Mouse (Mus musculus) ovary, postnatal 36 days (tissue): Measurements from ENCODE around the gene Kpna4.

Experiments used
- DNase-seq: peaks from one replicate; pipeline ENCODE4 v3.0.0; 2022; ENCODE audit warnings: low spot score, mixed read lengths

Kpna4 gene

GRCm38 (mm10) chr3:69126509-69127345 is at the start of gene Kpna4:
Gene Kpna4, minus strand, starts transcription at chr3:69127113.
- DNase-seq = peak; percentile 94

- DNase-seq = no peak
Measured at GRCm38 (mm10) chr3:69175229-69175628, 48.3 kb upstream of the Kpna4 start.

GRCm38 (mm10) chr3:69171123-69171522 is 44.2 kb upstream of the Kpna4 start:
- no peak for DNase-seq

GRCm38 (mm10) chr3:69169796-69170195 is 42.9 kb upstream of the Kpna4 start:
- no peak for DNase-seq

GRCm38 (mm10) chr3:69168724-69169123 is 41.8 kb upstream of the Kpna4 start:
- DNase-seq = no peak

- DNase-seq = no peak
Measured at GRCm38 (mm10) chr3:69163057-69163456, 36.1 kb upstream of the Kpna4 start.

GRCm38 (mm10) chr3:69160429-69160828 is 33.5 kb upstream of the Kpna4 start:
- DNase-seq = no peak

GRCm38 (mm10) chr3:69159501-69159900 is 32.6 kb upstream of the Kpna4 start:
- DNase-seq = no peak

- DNase-seq = no peak
Measured at GRCm38 (mm10) chr3:69157886-69158285, 31.0 kb upstream of the Kpna4 start.

- no peak for DNase-seq
Measured at GRCm38 (mm10) chr3:69156484-69156883, 29.6 kb upstream of the Kpna4 start.

GRCm38 (mm10) chr3:69154691-69155090 is 27.8 kb upstream of the Kpna4 start:
- DNase-seq = no peak

GRCm38 (mm10) chr3:69150921-69151320 is 24.0 kb upstream of the Kpna4 start:
- no peak for DNase-seq

- DNase-seq = no peak
Measured at GRCm38 (mm10) chr3:69142372-69142994, 15.6 kb upstream of the Kpna4 start.

GRCm38 (mm10) chr3:69140851-69141250 is 13.9 kb upstream of the Kpna4 start:
- no peak for DNase-seq

GRCm38 (mm10) chr3:69136059-69136458 is 9.1 kb upstream of the Kpna4 start:
- no peak for DNase-seq

- DNase-seq = no peak
Measured at GRCm38 (mm10) chr3:69130973-69131372, 4.1 kb upstream of the Kpna4 start.

GRCm38 (mm10) chr3:69127693-69128092 is 780 bp upstream of the Kpna4 start:
- no peak for DNase-seq

- no peak for DNase-seq
Measured at GRCm38 (mm10) chr3:69127346-69127678, 399 bp upstream of the Kpna4 start.

GRCm38 (mm10) chr3:69125891-69126508 is 913 bp downstream of the Kpna4 start:
- DNase-seq = no peak

GRCm38 (mm10) chr3:69125461-69125860 is 1.5 kb downstream of the Kpna4 start:
- DNase-seq = no peak

GRCm38 (mm10) chr3:69118827-69119226 is 8.1 kb downstream of the Kpna4 start:
- no peak for DNase-seq

- no peak for DNase-seq
Measured at GRCm38 (mm10) chr3:69114760-69115159, 12.2 kb downstream of the Kpna4 start.

- no peak for DNase-seq
Measured at GRCm38 (mm10) chr3:69113956-69114355, 13.0 kb downstream of the Kpna4 start.
